Mouse (Mus musculus) gastrocnemius, postnatal 10 days (tissue): ENCODE measurements around the gene Pfas. TPM values are rescaled to one million over a fixed set of nuclear protein-coding genes. Genes with fewer than 3 reads are reported as not detected.
"Not testable (repeated sequence)": the region's sequence is repeated elsewhere in the genome, so short reads cannot be mapped to it uniquely, and the experiment has no call there.

Source experiments
- DNase-seq: peaks from one replicate; pipeline ENCODE4 v3.0.0; 2021; ENCODE audit warnings: mixed read lengths
- total RNA-seq, 2 experiments: library from RNA; stranded (reverse); gene quantifications; 2 replicates each; pipeline ENCODE4 v1.2.3; 2021

The Pfas gene
- total RNA-seq, 2 experiments from 2014 or later = 7.8 to 11.2 TPM

DNA sequence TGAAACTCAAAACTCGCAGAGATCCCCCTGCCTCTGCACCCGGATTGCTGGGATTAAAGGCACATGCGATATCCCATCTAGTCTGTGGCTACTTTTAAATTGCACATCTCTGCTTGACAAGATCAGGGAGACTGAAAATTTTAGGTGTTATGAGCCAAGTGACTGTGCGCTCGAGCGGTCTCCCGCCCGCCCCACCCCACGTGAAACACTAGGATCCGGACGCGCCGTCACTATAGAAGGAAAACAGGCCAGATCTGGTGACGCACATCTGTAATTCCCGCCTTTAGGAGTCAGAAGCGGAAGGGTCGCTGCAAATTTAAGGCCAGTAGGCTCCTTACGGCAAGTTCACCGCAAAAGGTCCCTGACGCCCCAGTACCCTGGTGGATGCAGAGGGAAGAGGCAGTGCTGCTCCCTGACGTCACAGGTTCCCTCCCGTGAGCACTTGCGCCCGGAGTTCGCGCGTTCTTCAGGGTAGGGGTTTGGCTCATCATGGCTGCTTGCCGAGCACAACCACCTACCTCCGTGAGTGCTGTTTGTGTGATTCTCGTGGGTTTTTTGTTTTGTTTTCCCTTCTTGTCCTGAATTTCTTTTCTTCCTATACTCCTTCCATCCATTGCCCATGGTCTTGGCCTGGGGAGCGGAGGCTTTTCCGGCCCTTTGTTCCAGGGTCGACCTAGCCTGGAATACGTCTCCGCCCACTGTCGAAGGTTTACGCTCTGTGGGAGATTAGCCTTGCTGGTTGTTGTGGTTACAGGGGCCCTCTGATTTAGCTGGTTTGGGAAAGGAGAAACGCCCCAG, 7.6 kb upstream of the Pfas start, which contains the start of gene Ctc1:
Gene Ctc1 (plus strand): TSS at position 268 of the 798 bp plus-strand sequence.
- DNase-seq = peak; percentile 80

DNA sequence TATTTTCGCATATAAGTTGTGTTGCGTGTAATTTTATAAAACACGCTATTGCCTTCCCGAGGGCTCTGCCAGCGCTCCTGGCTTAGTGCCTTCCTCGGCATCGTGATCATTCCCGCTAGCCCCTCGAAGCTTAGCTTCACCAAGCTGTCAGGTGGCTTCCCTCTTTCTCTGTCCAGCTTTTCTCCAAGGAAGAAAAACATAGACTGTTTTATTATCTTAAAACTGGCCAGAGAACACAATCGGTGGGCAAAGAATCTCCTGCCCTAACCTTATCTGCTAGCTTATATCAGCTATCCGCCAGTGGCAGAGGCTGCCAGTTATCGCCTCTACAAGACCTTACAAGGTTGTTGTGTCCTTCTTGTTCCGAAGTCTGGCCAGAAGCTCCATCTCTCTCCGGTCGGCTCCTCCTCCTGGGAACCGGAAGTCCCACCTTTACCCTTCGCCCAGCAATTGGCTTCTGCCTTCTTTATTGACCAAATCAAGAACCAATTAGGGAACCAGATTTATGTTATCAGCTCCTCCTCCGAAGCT, 3.9 kb upstream of the Pfas start:
- peak; percentile 79 for DNase-seq

DNA sequence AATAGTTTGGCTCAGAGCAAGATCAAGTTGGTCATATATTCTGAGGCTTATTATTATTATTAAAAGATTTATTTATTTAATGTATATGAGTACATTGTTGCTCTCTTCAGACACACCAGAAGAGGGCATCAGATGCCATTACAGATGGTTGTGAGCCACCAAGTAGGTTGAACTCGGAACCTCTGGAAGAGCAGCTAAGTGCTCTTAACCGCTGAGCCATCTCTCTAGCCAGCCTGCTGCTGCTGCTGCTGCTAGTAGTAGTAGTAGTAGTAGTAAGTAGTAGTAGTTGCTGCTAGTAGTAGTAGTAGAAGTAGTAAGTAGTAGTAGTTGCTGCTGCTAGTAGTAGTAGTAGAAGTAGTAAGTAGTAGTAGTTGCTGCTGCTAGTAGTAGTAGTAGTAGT, 3.2 kb upstream of the Pfas start:
- DNase-seq = not testable (repeated sequence)

- DNase-seq = no peak
These were observed 2.4 kb upstream of the Pfas start for GRCm38 (mm10) chr11:69010400-69011323.

GRCm38 (mm10) chr11:69009508-69009907, 1.2 kb upstream of the Pfas start:
- no peak for DNase-seq

- DNase-seq = not testable (repeated sequence)
These were observed 1.7 kb downstream of the Pfas start for GRCm38 (mm10) chr11:69006575-69006974.

- no peak for DNase-seq
These were observed 3.1 kb downstream of the Pfas start for GRCm38 (mm10) chr11:69005193-69005592.

DNA sequence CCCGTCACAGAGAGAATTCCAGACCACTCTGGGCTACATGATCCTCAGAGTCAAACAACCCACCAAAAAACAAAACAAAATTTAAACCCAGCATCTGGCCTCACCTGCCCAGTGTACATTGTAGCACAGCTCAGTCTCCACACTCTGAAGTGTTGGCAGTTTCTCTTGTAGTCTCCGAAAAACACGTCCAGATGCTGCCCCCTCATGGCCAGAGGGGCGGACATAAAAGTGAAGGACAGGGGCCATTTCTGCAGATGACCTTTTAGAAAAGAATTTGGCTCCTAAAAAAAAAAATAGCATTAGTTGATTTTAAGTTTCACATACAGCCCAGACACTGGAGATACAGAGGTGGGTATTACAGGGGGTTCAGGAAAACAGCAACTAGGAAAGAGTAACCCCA, 4.7 kb downstream of the Pfas start:
- DNase-seq = no peak

GRCm38 (mm10) chr11:69002782-69003181, 5.5 kb downstream of the Pfas start:
- not testable (repeated sequence) for DNase-seq

- no peak for DNase-seq
These were observed 11.2 kb downstream of the Pfas start for GRCm38 (mm10) chr11:68997080-68997479.

- no peak for DNase-seq
These were observed 13.9 kb downstream of the Pfas start for GRCm38 (mm10) chr11:68994377-68994776.

GRCm38 (mm10) chr11:68993122-68993521, 15.1 kb downstream of the Pfas start:
- no peak for DNase-seq

GRCm38 (mm10) chr11:68988341-68988740, 19.9 kb downstream of the Pfas start:
- peak; percentile 60 for DNase-seq

DNA sequence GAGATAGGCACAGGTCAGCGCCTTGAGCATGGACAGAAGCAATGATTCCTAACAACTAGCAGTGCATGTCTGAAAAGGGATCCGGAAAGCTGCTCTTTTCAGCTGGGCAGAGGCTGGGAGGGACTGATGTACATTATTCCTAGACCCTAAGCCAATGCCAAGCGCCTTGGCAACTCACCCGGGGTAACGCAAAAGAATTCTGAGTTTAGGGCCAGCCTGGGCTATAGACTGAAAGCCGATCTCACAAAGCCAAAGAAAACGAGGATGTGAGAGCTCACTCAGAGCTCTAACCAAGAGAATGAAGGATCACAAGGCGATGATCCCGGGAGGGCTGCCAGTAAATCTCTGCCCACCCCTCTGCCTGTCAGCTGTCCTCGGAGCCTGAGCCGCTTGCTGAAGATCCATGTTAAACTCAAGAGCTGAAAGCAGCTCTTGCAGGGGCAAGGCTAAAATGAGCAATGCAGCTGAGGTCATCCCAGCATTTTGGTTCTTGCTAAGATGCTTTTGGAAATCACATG, 20.8 kb downstream of the Pfas start:
- no peak for DNase-seq

DNA sequence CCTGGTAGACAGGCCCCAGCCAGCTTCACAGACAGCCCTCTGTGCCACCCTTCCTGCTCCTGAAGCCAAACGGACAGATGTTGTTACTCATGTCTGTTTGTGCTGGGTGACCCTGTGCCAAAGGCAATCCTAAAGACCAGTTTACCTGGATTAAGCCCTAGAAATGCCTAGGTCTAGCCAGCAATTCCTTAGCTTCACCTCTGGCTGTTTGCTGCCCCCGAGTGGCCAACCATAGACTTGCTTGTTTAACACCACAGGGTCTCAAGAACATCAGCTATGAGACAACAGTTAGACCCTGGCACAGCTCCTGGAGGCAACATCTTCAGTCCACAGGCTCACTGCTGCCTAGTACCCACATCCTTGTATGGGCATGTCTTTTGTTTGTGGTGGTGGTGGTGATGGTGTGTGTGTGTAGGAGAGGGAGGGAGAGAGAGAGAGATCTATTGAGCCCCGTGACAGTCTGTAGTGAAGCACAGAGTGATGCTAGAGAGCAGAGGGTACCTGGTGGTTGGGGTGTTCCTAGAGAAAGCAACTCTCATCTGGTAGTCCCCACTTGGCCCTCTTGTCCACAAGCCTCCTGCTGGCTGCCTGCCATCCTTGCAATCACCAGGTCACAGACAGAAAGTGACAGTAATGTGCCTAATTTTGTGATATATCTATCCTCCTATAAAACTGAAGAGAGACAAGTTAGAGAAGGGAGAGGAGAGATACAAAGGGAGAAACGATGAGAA, 25.5 kb downstream of the Pfas start:
- peak; percentile 78 for DNase-seq

- DNase-seq = no peak
These were observed 27.3 kb downstream of the Pfas start for GRCm38 (mm10) chr11:68980919-68981318.

DNA sequence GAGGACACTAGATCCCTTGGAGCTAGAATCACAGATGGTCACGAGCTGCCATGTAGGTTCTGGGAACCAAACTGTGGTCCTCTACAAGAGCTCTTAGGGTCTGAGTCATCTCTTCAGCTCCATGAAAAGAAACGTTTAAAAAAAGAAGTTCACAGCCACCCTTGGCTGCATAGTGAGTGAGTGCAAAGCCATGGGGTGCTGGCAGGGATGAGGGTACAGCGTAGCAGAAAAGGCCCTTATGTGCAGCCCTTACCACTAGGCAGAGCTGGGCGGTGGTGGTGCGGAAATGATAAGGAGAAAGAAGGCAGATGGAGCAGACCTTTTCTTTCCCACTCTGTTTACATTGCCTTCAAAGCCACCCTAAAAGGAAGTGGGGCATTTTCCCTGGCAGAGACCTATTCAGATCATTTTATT, 28.9 kb downstream of the Pfas start:
- DNase-seq = no peak

DNA sequence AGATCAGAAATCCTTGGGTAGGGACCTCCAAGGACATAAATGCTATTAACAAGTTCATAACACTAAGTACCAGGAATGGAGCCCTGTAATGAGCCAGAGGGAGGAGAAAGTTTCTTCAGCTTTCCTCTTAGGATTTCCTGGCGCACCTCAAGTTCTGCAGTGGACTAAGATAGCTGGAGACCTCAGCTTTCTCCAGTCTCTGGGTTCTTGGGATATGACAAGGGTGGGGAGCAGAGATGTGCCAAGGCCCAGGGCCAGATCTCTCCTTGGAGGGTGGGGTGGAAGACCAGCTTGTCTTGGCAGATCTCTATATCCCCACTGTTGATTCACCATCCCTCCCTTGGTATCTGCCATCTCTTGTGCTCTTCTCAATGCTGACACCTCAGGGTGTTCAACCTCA, 32.7 kb downstream of the Pfas start:
- DNase-seq = no peak

GRCm38 (mm10) chr11:68975085-68975484, 33.2 kb downstream of the Pfas start, which contains the start of gene Rangrf:
Rangrf (minus strand) TSS chr11:68975185.
- DNase-seq = no peak

GRCm38 (mm10) chr11:68974059-68974450, 34.2 kb downstream of the Pfas start:
- no peak for DNase-seq

GRCm38 (mm10) chr11:68973250-68974058, 34.8 kb downstream of the Pfas start:
- DNase-seq = peak; percentile 86
